Mouse (Mus musculus): Measurements from ENCODE around the gene Ndrg2. TPM values are rescaled to one million over a fixed set of nuclear protein-coding genes. Genes with fewer than 3 reads are reported as not detected.
"Not testable (repeated sequence)": the region's sequence is repeated elsewhere in the genome, so short reads cannot be mapped to it uniquely, and the experiment has no call there.

Gene Ndrg2
- polyA plus RNA-seq, 1 experiment from 2014 or later, result 267 TPM

GRCm38 (mm10) chr14:51926930-51927329, 13.0 kb upstream of the Ndrg2 start:
- ATAC-seq (ENCODE audit: low FRiP score, low read depth); H3K36me3 ChIP-seq; H3K4me1 ChIP-seq (replicated peaks); H3K9ac ChIP-seq; H3K9me3 ChIP-seq; H3K27me3 ChIP-seq; H3K4me3 ChIP-seq; H3K4me2 ChIP-seq; H3K27ac ChIP-seq (replicated peaks): not testable (repeated sequence)
- WGBS, result 96% methylated on average over 11 of the region's 11 CpGs

DNA sequence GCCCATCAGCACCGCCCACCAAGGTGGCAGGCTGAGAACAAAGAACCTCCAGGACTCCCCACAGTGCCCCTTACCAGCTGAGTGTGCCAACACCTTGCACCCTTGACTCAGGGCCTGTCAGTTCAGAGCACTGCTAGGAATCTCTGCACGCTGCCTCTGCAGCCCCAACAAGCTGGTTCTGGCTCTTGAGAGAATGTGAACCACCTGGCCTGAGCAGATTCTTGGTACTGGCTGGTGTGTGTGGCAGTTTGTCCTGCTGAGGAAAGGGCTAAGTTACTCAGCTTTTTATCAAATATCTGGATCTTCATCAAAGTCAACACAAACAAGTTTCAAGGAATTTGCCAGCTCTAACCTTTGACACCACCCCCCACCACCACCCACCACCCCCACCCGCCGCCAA, 9.5 kb upstream of the Ndrg2 start:
- WGBS, result 76% methylated on average over 4 of the region's 4 CpGs
- Histone ChIP-seq H3K4me2 (no peak overlapping the region), H3K9me3 (no peaks in the 10 kb centered on the region), H3K9ac (no peak overlapping the region), H3K4me3 (no peak overlapping the region), H3K4me1 (replicated peaks) (no peaks in the 10 kb centered on the region), H3K36me3 (no peaks in the 10 kb centered on the region), H3K27me3 (no peaks in the 10 kb centered on the region), H3K27ac (replicated peaks) (no peak overlapping the region)
- ATAC-seq (ENCODE audit: low FRiP score, low read depth), result no peak

- Histone ChIP-seq H3K9me3 (no peaks in the 10 kb centered on the region), H3K4me1 (replicated peaks) (no peaks in the 10 kb centered on the region), H3K4me3 (no peak overlapping the region), H3K27me3 (no peaks in the 10 kb centered on the region), H3K4me2 (no peak overlapping the region), H3K36me3 (no peaks in the 10 kb centered on the region), H3K9ac (no peak overlapping the region), H3K27ac (replicated peaks) (peak overlapping the region; percentile 46)
- ATAC-seq (ENCODE audit: low FRiP score, low read depth), result no peak
- WGBS, result 85% methylated on average over 2 of the region's 2 CpGs
Observed at GRCm38 (mm10) chr14:51922910-51923309, 9.0 kb upstream of the Ndrg2 start.

DNA sequence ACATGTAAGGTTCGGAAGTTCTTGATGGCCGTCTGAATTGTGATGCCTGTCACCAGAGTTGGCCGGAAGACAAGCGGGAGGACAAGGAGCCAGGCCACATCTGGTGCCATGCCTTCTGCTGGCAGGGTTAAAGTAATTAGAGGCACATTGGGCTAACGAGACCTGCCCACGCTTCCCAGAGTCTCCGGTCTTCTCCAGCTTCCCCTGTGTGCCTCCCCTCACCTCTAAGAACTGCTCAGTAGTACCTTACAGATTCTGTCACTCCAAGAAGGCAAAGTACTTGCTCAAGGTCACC, 8.6 kb upstream of the Ndrg2 start, which contains the start of gene Rnase13:
Gene Rnase13, minus strand, starts transcription at position 203 of the 295 bp plus-strand sequence.
- no peaks in the 10 kb centered on the region for H3K4me1 ChIP-seq (replicated peaks)
- peak; percentile 5; the same call in 1 of the 2 replicates for ATAC-seq (ENCODE audit: low FRiP score, low read depth)
- no peak within 1 kb of the TSS for H3K4me2 ChIP-seq
- no peaks in the 10 kb centered on the region for H3K36me3 ChIP-seq
- H3K27me3 ChIP-seq, result no peaks in the 10 kb centered on the region
- H3K9me3 ChIP-seq, result no peaks in the 10 kb centered on the region
- H3K9ac ChIP-seq, result no peak within 1 kb of the TSS
- no peak within 1 kb of the TSS for H3K4me3 ChIP-seq
- peak within 1 kb of the TSS; percentile 76 for H3K27ac ChIP-seq (replicated peaks)
- 79% methylated on average over 7 of the region's 7 CpGs for WGBS

GRCm38 (mm10) chr14:51921759-51922570, 8.0 kb upstream of the Ndrg2 start:
- no peak overlapping the region for H3K9ac ChIP-seq
- no peaks in the 10 kb centered on the region for H3K27me3 ChIP-seq
- no peak overlapping the region for H3K4me2 ChIP-seq
- peak; percentile 87 for ATAC-seq (ENCODE audit: low FRiP score, low read depth)
- no peak overlapping the region for H3K4me3 ChIP-seq
- no peaks in the 10 kb centered on the region for H3K36me3 ChIP-seq
- WGBS, result 81% methylated on average over 16 of the region's 16 CpGs
- no peaks in the 10 kb centered on the region for H3K4me1 ChIP-seq (replicated peaks)
- H3K9me3 ChIP-seq, result no peaks in the 10 kb centered on the region
- peak overlapping the region; percentile 76 for H3K27ac ChIP-seq (replicated peaks)

DNA sequence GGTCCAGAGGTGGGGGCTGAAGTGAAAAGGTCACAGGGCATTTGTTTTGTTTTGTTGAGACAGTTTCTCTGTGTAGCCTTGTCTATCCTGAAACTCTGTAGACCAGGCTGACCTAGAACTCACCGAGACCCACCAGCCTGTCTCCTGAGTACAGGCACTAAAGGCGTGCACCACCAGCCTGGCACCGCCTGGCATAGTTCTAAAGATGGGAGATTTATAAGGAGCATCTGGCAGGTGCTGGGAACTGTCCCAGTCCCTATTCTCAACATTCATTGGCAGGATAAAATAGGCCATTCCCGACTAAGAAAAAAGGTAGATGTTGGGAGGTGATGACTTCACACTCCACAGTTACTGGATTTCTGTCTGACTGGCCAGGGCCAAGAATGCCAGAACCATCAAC, 5.0 kb upstream of the Ndrg2 start:
- no peak overlapping the region for H3K9ac ChIP-seq
- no peak overlapping the region for H3K4me3 ChIP-seq
- no peaks in the 10 kb centered on the region for H3K9me3 ChIP-seq
- H3K27ac ChIP-seq (replicated peaks), result no peak overlapping the region
- 88% methylated on average over 4 of the region's 4 CpGs for WGBS
- ATAC-seq (ENCODE audit: low FRiP score, low read depth), result no peak
- H3K27me3 ChIP-seq, result no peaks in the 10 kb centered on the region
- no peaks in the 10 kb centered on the region for H3K36me3 ChIP-seq
- no peak overlapping the region for H3K4me2 ChIP-seq
- peaks cover 4% of the 10 kb centered on the region for H3K4me1 ChIP-seq (replicated peaks)

DNA sequence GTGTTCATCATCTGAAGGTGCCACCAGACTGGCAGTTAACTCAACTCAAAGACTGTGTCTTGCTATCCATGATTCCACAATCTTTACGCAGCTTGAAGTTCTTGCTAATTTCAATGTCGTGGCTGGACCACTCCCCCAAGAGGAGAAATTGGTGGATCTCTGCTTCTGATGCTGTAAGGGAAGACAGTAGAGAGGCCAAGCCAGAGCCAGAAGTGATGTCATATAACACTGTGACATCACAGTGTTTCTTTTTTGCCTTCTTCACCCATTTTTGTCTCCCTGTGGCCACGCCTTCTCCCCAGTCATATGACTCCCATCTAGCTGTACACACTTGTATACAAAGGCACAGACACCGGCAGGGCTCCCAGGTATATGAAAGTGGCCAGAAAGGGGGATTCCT, 4.2 kb upstream of the Ndrg2 start, which contains the start of gene Tppp2:
Gene Tppp2, plus strand, starts transcription at position 301 of the 400 bp plus-strand sequence.
- no peaks in the 10 kb centered on the region for H3K36me3 ChIP-seq
- no peak within 1 kb of the TSS for H3K9ac ChIP-seq
- H3K4me2 ChIP-seq, result no peak within 1 kb of the TSS
- no peak within 1 kb of the TSS for H3K27ac ChIP-seq (replicated peaks)
- WGBS, result 92% methylated on average over 4 of the region's 4 CpGs
- H3K4me3 ChIP-seq, result no peak within 1 kb of the TSS
- peaks cover 9% of the 10 kb centered on the region for H3K4me1 ChIP-seq (replicated peaks)
- ATAC-seq (ENCODE audit: low FRiP score, low read depth), result no peak
- no peaks in the 10 kb centered on the region for H3K9me3 ChIP-seq
- no peaks in the 10 kb centered on the region for H3K27me3 ChIP-seq

- Histone ChIP-seq H3K4me1 (replicated peaks) (peaks cover 19% of the 10 kb centered on the region), H3K4me3 (no peak overlapping the region), H3K27me3 (no peaks in the 10 kb centered on the region), H3K36me3 (no peaks in the 10 kb centered on the region), H3K27ac (replicated peaks) (no peak overlapping the region), H3K4me2 (no peak overlapping the region), H3K9me3 (no peaks in the 10 kb centered on the region), H3K9ac (no peak overlapping the region)
- 91% methylated on average over 4 of the region's 4 CpGs for WGBS
- ATAC-seq (ENCODE audit: low FRiP score, low read depth), result no peak
Observed at GRCm38 (mm10) chr14:51916539-51916938, 2.6 kb upstream of the Ndrg2 start.

- H3K4me2 ChIP-seq, result no peak overlapping the region
- no peak overlapping the region for H3K9ac ChIP-seq
- H3K4me3 ChIP-seq, result no peak overlapping the region
- no peaks in the 10 kb centered on the region for H3K36me3 ChIP-seq
- ATAC-seq (ENCODE audit: low FRiP score, low read depth), result no peak
- H3K27ac ChIP-seq (replicated peaks), result peak overlapping the region; percentile 80
- peaks cover 19% of the 10 kb centered on the region for H3K4me1 ChIP-seq (replicated peaks)
- H3K9me3 ChIP-seq, result no peaks in the 10 kb centered on the region
- WGBS, result 27% methylated on average over 3 of the region's 3 CpGs
- H3K27me3 ChIP-seq, result no peaks in the 10 kb centered on the region
Observed at GRCm38 (mm10) chr14:51915030-51915429, 1.1 kb upstream of the Ndrg2 start.

GRCm38 (mm10) chr14:51913062-51913959, 647 bp downstream of the Ndrg2 start:
- WGBS, result under 1% methylated on average over 57 of the region's 58 CpGs

DNA sequence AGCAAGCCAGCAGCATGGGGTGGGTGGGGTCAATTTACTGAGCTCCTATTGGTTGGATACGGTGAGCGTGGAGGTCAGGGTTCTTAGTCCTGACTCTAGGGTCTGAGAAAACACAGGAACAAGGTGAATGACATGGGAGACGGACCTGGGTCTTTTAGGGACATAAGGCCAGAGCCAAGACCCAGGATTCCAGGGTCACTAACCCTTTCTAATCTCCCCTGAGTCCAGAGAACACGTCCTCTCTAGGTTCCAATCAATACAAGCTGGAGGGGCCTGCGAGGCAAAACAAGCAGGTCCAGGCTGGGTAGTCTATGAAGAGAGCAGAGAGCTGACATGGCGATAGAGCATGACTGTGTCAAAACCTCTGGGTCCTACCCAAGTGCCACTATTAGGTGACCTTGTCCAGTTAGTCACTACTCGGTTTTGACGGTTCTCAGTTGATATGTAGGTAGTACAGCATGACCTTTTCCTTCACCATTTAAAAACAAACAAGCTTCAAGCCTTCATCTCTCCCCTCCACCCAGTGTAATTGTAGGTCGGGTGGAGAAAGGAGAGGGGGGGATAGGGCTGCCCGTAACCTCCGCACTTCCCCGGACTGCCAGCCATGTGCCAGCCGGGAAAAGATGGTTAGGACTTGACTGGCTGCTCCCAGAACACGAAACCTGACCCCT, 1.4 kb downstream of the Ndrg2 start:
- whole genome bisulfite sequencing, result 6% methylated on average over 14 of the region's 14 CpGs
- Histone ChIP-seq H3K27ac (replicated peaks) (peak overlapping the region; percentile 80), H3K9ac (peak overlapping the region; percentile 70), H3K27me3 (no peaks in the 10 kb centered on the region), H3K4me2 (peak overlapping the region; percentile 95), H3K9me3 (no peaks in the 10 kb centered on the region), H3K4me3 (peak overlapping the region; percentile 61), H3K36me3 (no peaks in the 10 kb centered on the region), H3K4me1 (replicated peaks) (peaks cover 19% of the 10 kb centered on the region)
- ATAC-seq (ENCODE audit: low FRiP score, low read depth), result peak; percentile 27

More at GRCm38 (mm10) chr14:51913062-51913959, 647 bp downstream of the Ndrg2 start:
- peak overlapping the region; percentile 61 for H3K4me3 ChIP-seq
- peak overlapping the region; percentile 80 for H3K27ac ChIP-seq (replicated peaks)
- no peaks in the 10 kb centered on the region for H3K9me3 ChIP-seq
- peak overlapping the region; percentile 70 for H3K9ac ChIP-seq
- peak; percentile 78 for ATAC-seq (ENCODE audit: low FRiP score, low read depth)
- H3K4me1 ChIP-seq (replicated peaks), result peaks cover 19% of the 10 kb centered on the region
- H3K27me3 ChIP-seq, result no peaks in the 10 kb centered on the region
- peak overlapping the region; percentile 95 for H3K4me2 ChIP-seq
- no peaks in the 10 kb centered on the region for H3K36me3 ChIP-seq

Measured in hindbrain, embryonic 15.5 days (tissue).